Mouse (Mus musculus) cerebellum, adult 2 months (tissue): Measurements from ENCODE around the gene Btbd8.

Source experiments
- CTCF ChIP-seq: fragments of 200-500 bp; IDR thresholded peaks from 2 replicates; pipeline ENCODE4 v1.5.1; 2011; ENCODE audit warnings: low read depth, mild to moderate bottlenecking, control low read depth, low read length, moderate library complexity, borderline replicate concordance; ENCODE audit not compliant: insufficient read depth
- POLR2A ChIP-seq: fragments of 200-500 bp; IDR thresholded peaks from 2 replicates; pipeline ENCODE4 v1.6.1; 2011; ENCODE audit warnings: low read length, control low read depth, borderline replicate concordance; ENCODE audit not compliant: insufficient read depth

GRCm38 (mm10) chr5:107389373-107389772 lies 48.4 kb upstream of the Btbd8 start:
- TF ChIP-seq CTCF (no peak), POLR2A (no peak)
